Comparison of ENCODE assay signal across 9 mouse cellular contexts in genomic region chr2:36103069-36103554, GRCm38 (mm10). TPM values are rescaled to one million over a fixed set of nuclear protein-coding genes. Genes with fewer than 3 reads are reported as not detected.
DNase-seq lines count a peak whose midpoint lies in the region; ATAC-seq lines count a peak whose summit lies in the region.
"Had no signal": no experiment of that assay in that cellular context is flagged by ENCODE, and none has a peak within 500 bp of the region (broad histone marks: within the 10 kb centered on the region; RNA-seq: fewer than 3 reads in every experiment).

No protein-coding gene starts in this region.

- H3K36me3 ChIP-seq in heart, embryonic 12.5 days, result no peaks in the 10 kb centered on the region
- H3K36me3 ChIP-seq in heart, embryonic 16.5 days (ENCODE audit: control insufficient read depth, insufficient read depth), result no peaks in the 10 kb centered on the region
- H3K36me3 ChIP-seq in midbrain, embryonic 10.5 days, result no peaks in the 10 kb centered on the region

- no peaks in the 10 kb centered on the region for H3K9me3 ChIP-seq in heart, embryonic 12.5 days (replicated peaks)
- H3K9me3 ChIP-seq in heart, embryonic 16.5 days (replicated peaks; ENCODE audit: control insufficient read depth, low read length), result no peaks in the 10 kb centered on the region
- H3K9me3 ChIP-seq in midbrain, embryonic 10.5 days (replicated peaks), result no peaks in the 10 kb centered on the region

- 1% methylated on average over 21 of the region's 21 CpGs for WGBS in heart, embryonic 12.5 days
- WGBS in heart, embryonic 16.5 days, result 4% methylated on average over 21 of the region's 21 CpGs
- WGBS in midbrain, embryonic 10.5 days, result under 1% methylated on average over 21 of the region's 21 CpGs

- H3K9ac ChIP-seq in heart, embryonic 12.5 days, result 0 out of 2 replicates have a peak overlapping the region, but pooled peaks have one; percentile 34
- H3K9ac ChIP-seq in heart, embryonic 16.5 days (ENCODE audit: low read length), result peak overlapping the region; percentile 24; the same call in 1 of the 2 replicates

- peaks cover 36% of the 10 kb centered on the region for H3K4me1 ChIP-seq in heart, embryonic 12.5 days (replicated peaks)
- peaks cover 34% of the 10 kb centered on the region for H3K4me1 ChIP-seq in heart, embryonic 16.5 days (ENCODE audit: control insufficient read depth, insufficient read depth, low read length)
- H3K4me1 ChIP-seq in midbrain, embryonic 10.5 days, result peaks cover 46% of the 10 kb centered on the region

- peak overlapping the region; percentile 95 for H3K4me2 ChIP-seq in heart, embryonic 12.5 days
- H3K4me2 ChIP-seq in heart, embryonic 16.5 days (ENCODE audit: low read depth, low read length), result peak overlapping the region; percentile 91

- no peak for ATAC-seq in heart, embryonic 12.5 days (ENCODE audit: insufficient number of reproducible peaks, low FRiP score)
- no peak for ATAC-seq in heart, embryonic 16.5 days (replicated peaks; ENCODE audit: extremely low read depth, insufficient read depth, low FRiP score)
- ATAC-seq in frontal cortex, adult (ENCODE audit: low TSS enrichment), result no peak

- no peak overlapping the region for H3K27ac ChIP-seq in heart, embryonic 12.5 days (ENCODE audit: poor library complexity, severe bottlenecking)
- no peak overlapping the region for H3K27ac ChIP-seq in heart, embryonic 16.5 days (ENCODE audit: low read length)
- H3K27ac ChIP-seq in midbrain, embryonic 10.5 days (replicated peaks), result no peak overlapping the region

- H3K4me3 ChIP-seq in heart, embryonic 12.5 days, result peak overlapping the region; percentile 59
- peak overlapping the region; percentile 61 for H3K4me3 ChIP-seq in heart, embryonic 16.5 days (ENCODE audit: low read length)
- H3K4me3 ChIP-seq in midbrain, embryonic 10.5 days, result peak overlapping the region; percentile 61

- no peak for DNase-seq in heart, adult 9 months (ENCODE audit: low spot score in 2 of 2)
- DNase-seq in brain, adult 2 months (ENCODE audit: low read depth, low spot score), result peak; percentile 10
- peak; percentile 58 for DNase-seq in midbrain, embryonic 10.5 days (ENCODE audit: low spot score)
- DNase-seq in retina, postnatal 1 day, result no peak
- no peak for DNase-seq in right cerebral cortex, postnatal 36 days (ENCODE audit: low spot score in 2 of 2)

- peaks cover 99% of the 10 kb centered on the region for H3K27me3 ChIP-seq in heart, embryonic 12.5 days (replicated peaks)
- H3K27me3 ChIP-seq in heart, embryonic 16.5 days (ENCODE audit: control insufficient read depth, insufficient read depth, low read length), result peaks cover 95% of the 10 kb centered on the region
- peaks cover 100% of the 10 kb centered on the region for H3K27me3 ChIP-seq in midbrain, embryonic 10.5 days (ENCODE audit: low read depth, poor library complexity, severe bottlenecking)

RNA-seq across cellular contexts. Expression of gene Lhx6, which starts 2.1 kb away (rescaled TPM):
- polyA plus RNA-seq in heart, embryonic 12.5 days (2016; fragmentation: Nextera tagmentation; extraction: Ambion mirVana), result 0.46 and 0.55 TPM in 2 replicates
- 1.3 and 1.8 TPM in 2 replicates for polyA plus RNA-seq in heart, embryonic 16.5 days (2015; fragmentation: Nextera tagmentation; extraction: Ambion mirVana)
- 1.2 and 1.6 TPM in 2 replicates for polyA plus RNA-seq in midbrain, embryonic 10.5 days (2016; fragmentation: Nextera tagmentation; extraction: Ambion mirVana)

RNA-seq across cellular contexts. Expression of gene Mrrf, which starts 33.1 kb away (rescaled TPM):
- polyA plus RNA-seq in heart, embryonic 12.5 days (2016; fragmentation: Nextera tagmentation; extraction: Ambion mirVana), result 26.3 and 34.2 TPM in 2 replicates
- polyA plus RNA-seq in heart, embryonic 16.5 days (2015; fragmentation: Nextera tagmentation; extraction: Ambion mirVana), result 38.6 and 41.7 TPM in 2 replicates
- polyA plus RNA-seq in midbrain, embryonic 10.5 days (2016; fragmentation: Nextera tagmentation; extraction: Ambion mirVana), result 25.6 and 30.1 TPM in 2 replicates

RNA-seq across cellular contexts. Expression of gene Rbm18, which starts 33.5 kb away (rescaled TPM):
- polyA plus RNA-seq in heart, embryonic 12.5 days (2016; fragmentation: Nextera tagmentation; extraction: Ambion mirVana), result 52.4 and 56.1 TPM in 2 replicates
- 66.1 and 69.5 TPM in 2 replicates for polyA plus RNA-seq in heart, embryonic 16.5 days (2015; fragmentation: Nextera tagmentation; extraction: Ambion mirVana)
- polyA plus RNA-seq in midbrain, embryonic 10.5 days (2016; fragmentation: Nextera tagmentation; extraction: Ambion mirVana), result 80.8 and 95.4 TPM in 2 replicates

RNA-seq across cellular contexts. Expression of gene Morn5, which starts 53.9 kb away (rescaled TPM):
- not detected in 2 replicates for polyA plus RNA-seq in heart, embryonic 12.5 days (2016; fragmentation: Nextera tagmentation; extraction: Ambion mirVana)
- 0.42 and 0.87 TPM in 2 replicates for polyA plus RNA-seq in heart, embryonic 16.5 days (2015; fragmentation: Nextera tagmentation; extraction: Ambion mirVana)
- 0.20 and 0.35 TPM in 2 replicates for polyA plus RNA-seq in midbrain, embryonic 10.5 days (2016; fragmentation: Nextera tagmentation; extraction: Ambion mirVana)
- polyA plus RNA-seq: spleen, adult 2 months had no signal

RNA-seq across cellular contexts. Expression of gene Ndufa8, which starts 53.9 kb away (rescaled TPM):
- 287 and 300 TPM in 2 replicates for polyA plus RNA-seq in heart, embryonic 12.5 days (2016; fragmentation: Nextera tagmentation; extraction: Ambion mirVana)
- polyA plus RNA-seq in heart, embryonic 16.5 days (2015; fragmentation: Nextera tagmentation; extraction: Ambion mirVana), result 553 and 578 TPM in 2 replicates
- 193 and 202 TPM in 2 replicates for polyA plus RNA-seq in midbrain, embryonic 10.5 days (2016; fragmentation: Nextera tagmentation; extraction: Ambion mirVana)

Comparison
In these comparisons a context has a peak if more than half of its experiments do, and no peak if none do; other contexts are left out.
1. DNase-seq: peak in brain, adult 2 months (single experiment) and midbrain, embryonic 10.5 days (single experiment); none in heart, adult 9 months (0 of 2), retina, postnatal 1 day (single experiment) and right cerebral cortex, postnatal 36 days (0 of 2).
2. Peak in every context shown above with its lines, with median percentiles within 50 percentile points of each other: H3K4me3 ChIP-seq.